Mouse (Mus musculus): ENCODE results near the gene Gsta3. TPM values are rescaled to one million over a fixed set of nuclear protein-coding genes. Genes with fewer than 3 reads are reported as not detected.

Gsta3 gene
- total and polyA plus RNA-seq, 2 experiments from 2014 or later: 0.36 TPM; not detected in 1

DNA sequence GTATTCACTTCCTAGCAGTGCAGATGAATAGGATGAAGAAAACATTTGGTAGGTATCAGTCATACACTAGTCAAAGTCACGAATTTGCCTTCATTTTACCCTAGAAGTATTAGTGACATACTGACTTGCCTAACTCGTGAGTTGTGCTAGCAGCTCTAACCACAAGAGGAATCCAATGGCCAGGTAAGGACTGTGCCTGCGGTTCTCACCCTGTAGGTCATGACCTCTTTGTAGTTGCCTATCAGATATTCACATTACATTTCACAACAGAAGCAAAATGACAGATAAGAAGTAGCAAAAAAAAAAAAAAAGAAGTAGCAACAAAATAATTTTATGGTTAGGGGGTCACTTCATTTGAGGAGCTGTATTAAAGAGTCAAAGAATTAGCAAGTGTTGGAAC lies 63.8 kb downstream of the Gsta3 start:
- Histone ChIP-seq H3K27me3 (ENCODE audit: insufficient read depth, low read length) (no peaks in the 10 kb centered on the region), H3K27ac (ENCODE audit: low read depth, low read length) (no peak overlapping the region), H3K9ac (no peak overlapping the region), H3K4me1 (ENCODE audit: insufficient read depth) (no peaks in the 10 kb centered on the region), H3K36me3 (ENCODE audit: insufficient read depth) (no peaks in the 10 kb centered on the region), H3K9me3 (ENCODE audit: low read length) (no peaks in the 10 kb centered on the region), H3K4me2 (ENCODE audit: low read depth) (no peak overlapping the region), H3K4me3 (ENCODE audit: low read depth, low read length) (no peak overlapping the region)
- WGBS: 86% methylated on average over 3 of the region's 3 CpGs
- TF ChIP-seq CTCF (IDR thresholded peaks at IDR 0.05; ENCODE audit: low read depth): no peak
- no peak for DNase-seq
- no peak for ATAC-seq

DNA sequence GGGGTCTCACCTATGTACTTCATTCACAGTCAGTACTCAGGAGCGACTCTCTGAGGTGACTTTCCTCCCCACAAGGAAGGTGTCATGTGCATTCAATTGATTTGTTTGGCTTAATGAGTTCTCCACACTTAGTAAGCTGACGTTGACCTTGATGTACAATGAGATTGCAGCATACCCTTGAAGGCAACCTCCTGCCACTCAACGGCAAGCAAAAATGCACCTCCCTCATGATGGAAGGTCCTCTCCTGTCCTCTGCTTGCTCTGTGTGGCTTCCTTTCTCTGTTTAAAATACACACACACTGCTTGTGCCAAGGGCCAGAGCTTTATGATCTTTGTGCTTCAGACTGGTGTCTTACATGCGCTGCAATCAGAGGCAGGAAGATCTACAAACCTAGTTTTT lies 64.3 kb downstream of the Gsta3 start:
- Histone ChIP-seq H3K9me3 (ENCODE audit: low read length) (no peaks in the 10 kb centered on the region), H3K9ac (no peak overlapping the region), H3K4me1 (ENCODE audit: insufficient read depth) (no peaks in the 10 kb centered on the region), H3K4me2 (ENCODE audit: low read depth) (no peak overlapping the region), H3K4me3 (ENCODE audit: low read depth, low read length) (no peak overlapping the region), H3K27me3 (ENCODE audit: insufficient read depth, low read length) (no peaks in the 10 kb centered on the region), H3K36me3 (ENCODE audit: insufficient read depth) (no peaks in the 10 kb centered on the region), H3K27ac (ENCODE audit: low read depth, low read length) (no peak overlapping the region)
- WGBS: 93% methylated on average over 4 of the region's 4 CpGs
- ATAC-seq (no peak), DNase-seq (no peak)
- no peak for TF ChIP-seq CTCF (IDR thresholded peaks at IDR 0.05; ENCODE audit: low read depth)

GRCm38 (mm10) chr1:21305443-21305842 lies 65.1 kb downstream of the Gsta3 start:
- Histone ChIP-seq H3K4me2 (ENCODE audit: low read depth) (no peak overlapping the region), H3K4me1 (ENCODE audit: insufficient read depth) (no peaks in the 10 kb centered on the region), H3K27me3 (ENCODE audit: insufficient read depth, low read length) (no peaks in the 10 kb centered on the region), H3K27ac (ENCODE audit: low read depth, low read length) (no peak overlapping the region), H3K9ac (no peak overlapping the region), H3K9me3 (ENCODE audit: low read length) (no peaks in the 10 kb centered on the region), H3K36me3 (ENCODE audit: insufficient read depth) (no peaks in the 10 kb centered on the region), H3K4me3 (ENCODE audit: low read depth, low read length) (no peak overlapping the region)
- DNase-seq: no peak
- no peak for ATAC-seq
- 85% methylated on average over 3 of the region's 3 CpGs for WGBS
- no peak for TF ChIP-seq CTCF (IDR thresholded peaks at IDR 0.05; ENCODE audit: low read depth)

DNA sequence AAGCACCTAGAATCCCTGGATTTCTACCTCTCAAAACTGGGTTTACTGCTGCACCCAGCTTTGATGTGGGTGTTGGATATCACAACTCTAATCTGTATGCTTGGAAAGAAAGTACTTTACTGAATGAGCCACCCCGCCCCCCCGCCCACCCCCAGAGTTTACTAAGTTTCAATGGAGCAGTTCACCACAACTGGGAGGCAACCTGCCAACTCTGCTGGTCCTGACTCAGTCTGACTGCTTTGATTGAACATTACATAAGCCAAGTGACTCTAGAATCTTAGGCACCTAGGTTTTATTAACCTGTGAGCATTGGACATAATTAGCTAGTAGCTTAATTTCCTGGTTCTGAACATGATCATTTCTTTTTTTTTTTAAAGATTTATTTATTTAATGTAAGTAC lies 73.9 kb downstream of the Gsta3 start:
- Histone ChIP-seq H3K4me2 (ENCODE audit: low read depth) (no peak overlapping the region), H3K4me1 (ENCODE audit: insufficient read depth) (no peaks in the 10 kb centered on the region), H3K9ac (no peak overlapping the region), H3K4me3 (ENCODE audit: low read depth, low read length) (no peak overlapping the region), H3K27ac (ENCODE audit: low read depth, low read length) (no peak overlapping the region), H3K27me3 (ENCODE audit: insufficient read depth, low read length) (no peaks in the 10 kb centered on the region), H3K36me3 (ENCODE audit: insufficient read depth) (no peaks in the 10 kb centered on the region), H3K9me3 (ENCODE audit: low read length) (no peaks in the 10 kb centered on the region)
- ATAC-seq: no peak
- WGBS: 90% methylated on average over 2 of the region's 2 CpGs
- TF ChIP-seq CTCF (IDR thresholded peaks at IDR 0.05; ENCODE audit: low read depth): no peak
- no peak for DNase-seq

Other genes starting within 250 kb of the Gsta3 start
- gene Tram2, start 161.4 kb upstream of the Gsta3 start, total RNA-seq (2014; rRNA removed): 0.85 and 1.9 TPM in 2 replicates
- gene Tram2, start 161.4 kb upstream of the Gsta3 start, polyA plus RNA-seq (2015; fragmentation: Nextera tagmentation; extraction: Ambion mirVana): 0.98 and 1.3 TPM in 2 replicates
- gene Tmem14a, start 22.0 kb upstream of the Gsta3 start, total RNA-seq (2014; rRNA removed): 14.8 and 16.6 TPM in 2 replicates
- gene Tmem14a, start 22.0 kb upstream of the Gsta3 start, polyA plus RNA-seq (2015; fragmentation: Nextera tagmentation; extraction: Ambion mirVana): 26.3 and 26.8 TPM in 2 replicates
- not detected in 2 replicates for gene Khdc1a, start 109.1 kb downstream of the Gsta3 start, total RNA-seq (2014; rRNA removed)
- gene Khdc1a, start 109.1 kb downstream of the Gsta3 start, polyA plus RNA-seq (2015; fragmentation: Nextera tagmentation; extraction: Ambion mirVana): not detected in 2 replicates
- not detected in 2 replicates for gene Khdc1c, start 127.7 kb downstream of the Gsta3 start, total RNA-seq (2014; rRNA removed)
- gene Khdc1c, start 127.7 kb downstream of the Gsta3 start, polyA plus RNA-seq (2015; fragmentation: Nextera tagmentation; extraction: Ambion mirVana): not detected in 2 replicates
- gene Khdc1b, start 143.0 kb downstream of the Gsta3 start, total RNA-seq (2014; rRNA removed): not detected in 2 replicates
- 0.06 TPM in 1 of 2 replicates, not detected in the other for gene Khdc1b, start 143.0 kb downstream of the Gsta3 start, polyA plus RNA-seq (2015; fragmentation: Nextera tagmentation; extraction: Ambion mirVana)

Data from forebrain, postnatal 0 days (tissue).